Mouse (Mus musculus): Measurements from ENCODE around the gene Sirt4.
"Not testable (repeated sequence)": the region's sequence is repeated elsewhere in the genome, so short reads cannot be mapped to it uniquely, and the experiment has no call there.

The Sirt4 gene

GRCm38 (mm10) chr5:115483947-115484920, at the start of gene Sirt4:
TSS of gene Sirt4 (minus strand) at chr5:115484725.
- peak; percentile 94 for DNase-seq (ENCODE audit: low read depth, low spot score)

- DNase-seq (ENCODE audit: low read depth, low spot score) = no peak
Observed at GRCm38 (mm10) chr5:115531671-115532270, 47.2 kb upstream of the Sirt4 start.

DNA sequence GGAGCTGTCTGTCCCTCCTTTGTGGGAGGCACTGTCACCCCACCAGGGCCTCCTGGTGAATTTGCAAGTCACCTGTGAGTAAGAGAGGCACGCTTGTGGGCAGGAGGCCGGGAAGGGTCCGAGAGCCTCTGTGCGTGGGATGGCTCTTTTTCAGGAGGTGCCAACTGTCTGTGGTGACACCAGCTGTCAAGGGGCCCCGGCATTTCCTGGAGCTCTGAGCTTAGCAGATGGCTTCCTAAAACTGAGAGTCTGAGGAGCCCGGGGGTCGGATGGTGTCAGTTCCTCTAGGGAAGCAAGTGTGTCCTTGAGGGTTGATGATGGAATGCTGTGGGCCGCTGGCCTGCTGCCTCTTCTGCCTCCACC, 45.9 kb upstream of the Sirt4 start:
- DNase-seq (ENCODE audit: low read depth, low spot score) = no peak

- DNase-seq (ENCODE audit: low read depth, low spot score) = no peak
Observed at GRCm38 (mm10) chr5:115529742-115530446, 45.4 kb upstream of the Sirt4 start.

DNA sequence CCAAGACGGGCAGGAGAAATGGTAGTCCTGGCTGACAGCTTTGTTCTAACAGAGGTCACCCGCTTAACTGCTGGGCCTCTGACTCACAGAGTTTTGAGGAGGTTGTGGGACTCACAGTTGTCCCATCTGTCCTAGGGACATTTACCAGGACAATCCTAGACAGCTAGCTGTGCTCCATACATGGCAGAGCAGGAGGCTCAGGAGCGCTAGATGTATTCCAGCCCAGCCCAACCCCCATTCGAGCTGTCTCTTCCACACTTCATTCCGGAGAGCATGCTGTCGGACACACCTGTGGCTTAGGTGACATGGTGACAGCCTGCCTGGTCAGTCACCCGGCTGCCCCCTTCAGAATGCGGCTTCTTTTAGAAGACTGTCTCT, 44.8 kb upstream of the Sirt4 start:
- no peak for DNase-seq (ENCODE audit: low read depth, low spot score)

DNA sequence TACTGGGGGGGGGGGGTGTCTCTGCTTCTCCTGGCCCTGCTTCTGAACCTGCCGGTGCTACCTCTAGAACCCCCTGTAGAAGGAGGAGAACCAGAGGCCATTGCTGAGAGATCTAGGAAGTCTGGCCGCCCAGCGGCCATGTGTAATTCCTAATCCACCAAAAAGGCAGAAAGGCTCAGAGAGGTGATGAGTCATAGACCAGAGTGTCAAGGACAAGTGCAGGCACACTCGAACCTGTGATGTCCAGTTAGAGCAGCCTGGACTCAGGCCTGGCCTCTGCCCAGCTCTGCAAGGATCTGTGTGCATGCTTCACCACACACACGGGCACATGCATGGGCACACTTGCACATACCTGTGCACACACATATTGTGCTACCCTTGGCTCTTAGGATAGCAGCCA, 43.6 kb upstream of the Sirt4 start:
- no peak for DNase-seq (ENCODE audit: low read depth, low spot score)

DNA sequence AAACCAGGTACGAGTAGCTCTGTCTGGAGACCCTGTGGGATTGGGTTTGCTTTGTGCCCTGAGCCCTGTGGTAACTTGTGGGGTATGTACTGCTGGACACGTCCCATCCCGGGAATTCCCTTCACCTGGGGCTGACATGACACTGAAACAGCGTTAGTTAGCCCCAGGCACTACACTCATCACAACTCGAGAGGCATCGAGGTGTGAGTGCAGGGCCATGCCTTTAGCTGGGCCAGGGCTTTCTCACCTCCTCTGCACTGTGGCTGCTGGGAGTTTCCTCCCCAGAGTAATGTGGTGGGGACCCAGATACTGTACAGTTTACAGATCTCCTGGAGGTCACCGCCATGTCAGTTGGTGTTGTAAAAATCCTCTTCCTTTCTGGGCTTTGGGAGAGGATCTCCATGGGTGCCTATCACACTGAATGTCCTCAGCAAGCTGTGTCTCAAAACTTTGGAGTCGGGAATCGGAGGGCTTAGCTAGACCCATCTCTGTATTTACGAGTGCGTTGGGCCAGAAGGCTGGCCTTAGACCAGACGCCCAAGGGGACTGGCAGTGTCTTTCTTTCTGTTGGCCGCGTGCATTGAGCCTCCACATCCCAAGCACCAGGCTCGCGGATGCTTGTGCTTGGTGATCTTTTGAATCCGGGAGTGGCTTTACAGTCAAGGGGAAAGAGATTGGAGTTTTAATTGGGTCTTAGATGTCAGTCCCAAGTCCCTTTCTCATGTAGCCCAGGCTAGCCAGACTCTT, 42.1 kb upstream of the Sirt4 start:
- DNase-seq (ENCODE audit: low read depth, low spot score) = no peak

GRCm38 (mm10) chr5:115525943-115526342, 41.4 kb upstream of the Sirt4 start:
- DNase-seq (ENCODE audit: low read depth, low spot score) = no peak

DNA sequence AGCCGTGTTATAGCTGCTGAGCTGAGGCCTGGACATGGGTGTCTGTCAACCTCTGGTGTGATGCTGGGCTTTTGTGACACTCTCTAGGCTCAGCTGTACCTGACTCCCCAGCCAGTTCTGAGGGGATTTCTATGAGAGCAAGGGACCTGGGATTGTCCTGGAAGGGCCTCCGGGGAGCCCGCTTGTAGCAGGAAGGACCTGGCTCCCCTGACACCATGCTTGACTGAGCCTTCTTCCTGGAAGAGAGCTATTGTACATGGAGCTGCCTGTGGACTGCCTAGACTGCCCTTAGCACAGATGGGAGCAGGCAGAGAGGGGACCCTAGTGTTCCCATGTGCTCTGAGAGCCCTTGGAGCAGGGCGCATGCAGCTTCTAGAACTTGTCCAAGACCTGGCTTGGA, 40.9 kb upstream of the Sirt4 start:
- DNase-seq (ENCODE audit: low read depth, low spot score) = no peak

DNA sequence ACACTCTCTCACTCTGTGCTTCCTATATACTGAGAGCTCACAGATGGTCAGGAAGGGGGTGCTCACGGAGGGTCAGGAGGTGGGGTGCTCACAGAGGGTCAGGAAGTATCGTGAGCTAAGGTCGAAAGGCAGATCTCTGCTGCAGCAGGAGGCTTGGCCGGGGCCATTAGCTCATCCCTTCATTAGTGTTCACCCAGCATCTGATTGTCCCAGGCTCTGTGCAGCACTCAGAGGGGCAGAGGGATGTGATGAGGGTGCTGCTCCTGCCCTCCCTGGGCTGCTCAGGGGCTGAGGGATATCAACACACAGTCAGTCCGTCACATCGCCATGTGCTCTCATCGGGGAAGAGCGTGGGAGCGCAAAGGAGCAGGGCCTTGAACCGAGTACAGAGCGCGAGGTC, 39.9 kb upstream of the Sirt4 start:
- no peak for DNase-seq (ENCODE audit: low read depth, low spot score)

DNA sequence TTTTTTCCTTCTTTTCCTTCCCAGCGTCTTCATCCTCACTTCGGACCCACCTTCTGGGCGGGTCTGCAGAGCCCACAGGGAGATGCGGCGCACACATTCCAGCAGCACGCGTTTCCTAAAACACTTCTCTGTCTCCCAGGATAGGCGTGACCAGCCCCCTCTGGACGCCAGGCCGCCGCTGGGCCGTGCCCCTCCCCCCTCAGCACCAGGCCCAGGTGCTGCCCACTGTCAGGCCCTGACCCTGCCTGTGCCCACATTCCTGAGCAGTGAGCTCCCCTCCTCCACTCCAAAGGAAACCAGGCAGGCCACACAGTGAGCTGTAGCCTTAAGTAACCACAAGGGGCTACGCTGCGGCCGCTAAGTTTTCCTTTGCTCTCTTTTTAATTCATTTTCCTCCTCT, 39.4 kb upstream of the Sirt4 start:
- DNase-seq (ENCODE audit: low read depth, low spot score) = no peak

DNA sequence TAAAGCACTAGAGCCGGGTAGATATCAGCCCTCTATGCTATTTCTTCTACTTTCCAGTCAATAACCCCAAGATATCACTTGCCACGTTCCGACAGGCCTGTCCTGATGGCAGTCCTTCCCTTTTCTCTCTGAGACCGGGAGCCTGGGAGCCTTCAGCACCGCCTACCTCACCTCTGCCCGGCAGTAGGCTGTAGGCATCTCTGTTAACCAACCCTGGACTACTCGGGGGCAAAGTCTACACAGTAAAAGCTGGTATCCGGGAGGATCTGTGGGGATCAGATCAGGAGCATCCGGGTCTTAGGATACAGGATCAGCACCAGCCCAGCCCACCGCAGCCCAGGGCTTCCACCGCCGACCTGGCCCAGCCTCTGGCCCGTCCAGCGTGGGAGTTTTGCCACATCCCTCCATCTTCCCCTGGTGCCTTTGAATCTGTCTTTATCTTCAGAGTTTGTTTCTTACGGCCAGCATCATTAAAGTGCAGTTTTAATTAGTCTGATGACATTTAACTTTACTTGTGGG, 38.5 kb upstream of the Sirt4 start:
- no peak for DNase-seq (ENCODE audit: low read depth, low spot score)

DNA sequence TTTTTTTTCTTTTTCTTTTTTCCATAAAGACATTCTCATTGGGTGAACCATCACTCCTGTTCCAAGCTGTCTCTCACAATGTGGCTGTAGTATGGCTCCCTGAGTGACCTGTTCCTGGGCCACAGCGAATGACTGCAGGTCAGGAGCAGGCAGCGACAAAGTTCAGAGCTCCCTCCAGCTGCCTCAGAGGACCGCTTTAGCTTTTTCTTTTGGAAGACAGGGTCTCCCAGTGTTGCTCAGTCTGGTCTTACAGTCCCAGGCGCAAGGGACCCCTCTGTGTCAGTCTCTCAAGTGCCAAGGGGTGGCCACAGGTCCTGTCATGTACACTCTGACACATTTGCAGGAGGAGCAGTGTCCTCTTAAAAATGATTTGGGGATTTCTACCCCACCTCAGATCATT, 38.0 kb upstream of the Sirt4 start:
- DNase-seq (ENCODE audit: low read depth, low spot score) = no peak

DNA sequence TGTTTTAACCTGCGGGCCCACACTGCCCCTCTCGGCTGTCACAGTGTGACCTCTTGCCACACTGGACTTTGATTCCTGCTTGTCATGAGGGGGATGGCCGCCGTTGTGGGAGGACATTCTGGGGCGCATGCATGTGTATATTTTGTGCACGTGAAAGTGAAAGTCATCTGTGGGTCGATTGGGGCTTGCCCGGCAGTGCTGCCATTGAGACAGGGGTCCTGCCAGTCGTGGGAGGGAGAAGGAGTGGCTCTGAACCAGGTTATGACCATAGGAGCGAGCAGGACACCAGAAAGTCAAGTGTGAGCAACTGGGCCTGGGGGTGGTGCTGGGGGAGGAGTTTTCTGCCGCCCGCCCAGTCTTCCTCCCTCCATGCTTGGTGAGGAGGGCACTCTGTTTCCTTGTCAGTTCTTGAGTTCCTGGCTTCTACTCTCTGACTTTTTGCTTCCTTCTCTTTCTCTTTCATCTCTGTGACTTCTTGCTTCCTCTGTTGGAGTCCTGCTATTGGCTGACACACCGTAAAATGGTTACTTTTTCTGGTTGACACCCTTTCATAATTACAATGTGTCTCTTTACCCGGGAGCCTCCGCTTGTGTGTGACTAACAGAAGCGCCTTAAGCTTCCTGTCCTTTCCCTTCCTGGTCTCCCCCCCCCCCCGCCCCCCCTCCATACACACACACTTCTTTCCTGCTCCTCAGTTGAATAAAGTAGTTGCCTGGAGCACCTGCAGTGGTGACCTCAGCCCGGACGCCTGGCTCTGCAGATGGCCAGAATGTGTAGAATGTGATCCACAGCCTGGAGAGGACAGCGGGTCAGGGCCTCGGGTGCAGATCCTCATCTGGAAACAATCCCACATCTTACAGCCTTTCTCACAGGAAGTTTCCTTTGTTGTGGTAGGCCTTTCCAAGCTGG, 37.3 kb upstream of the Sirt4 start:
- DNase-seq (ENCODE audit: low read depth, low spot score) = no peak

GRCm38 (mm10) chr5:115520325-115520869, 35.9 kb upstream of the Sirt4 start:
- DNase-seq (ENCODE audit: low read depth, low spot score) = no peak

GRCm38 (mm10) chr5:115518214-115518613, 33.7 kb upstream of the Sirt4 start:
- not testable (repeated sequence) for DNase-seq (ENCODE audit: low read depth, low spot score)

DNA sequence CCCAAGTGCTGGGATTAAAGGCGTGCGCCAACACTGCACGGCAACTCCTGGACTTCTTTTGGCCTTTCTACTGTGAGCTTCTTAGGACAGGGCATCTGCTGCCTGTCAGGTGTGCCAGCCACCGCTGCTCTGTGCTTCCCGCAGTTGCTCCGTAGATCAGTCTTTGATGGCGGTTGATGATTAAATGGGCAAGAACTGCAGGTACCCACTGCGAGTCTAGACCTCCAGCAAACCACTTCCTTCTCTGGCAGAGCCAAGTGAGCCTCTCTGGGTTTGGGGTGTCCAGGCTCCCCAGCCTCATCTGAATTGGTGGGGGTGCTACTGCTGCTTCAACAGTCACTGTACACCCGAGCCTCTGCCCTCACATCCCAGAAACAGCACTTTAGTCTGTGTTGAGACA, 33.0 kb upstream of the Sirt4 start:
- DNase-seq (ENCODE audit: low read depth, low spot score) = no peak

GRCm38 (mm10) chr5:115516908-115517307, 32.4 kb upstream of the Sirt4 start:
- no peak for DNase-seq (ENCODE audit: low read depth, low spot score)

GRCm38 (mm10) chr5:115516081-115516907, 31.8 kb upstream of the Sirt4 start:
- no peak for DNase-seq (ENCODE audit: low read depth, low spot score)

Measured in brain, embryonic 18.5 days (tissue).